22 mouse cellular contexts compared by ENCODE assay signal in the genomic region with DNA sequence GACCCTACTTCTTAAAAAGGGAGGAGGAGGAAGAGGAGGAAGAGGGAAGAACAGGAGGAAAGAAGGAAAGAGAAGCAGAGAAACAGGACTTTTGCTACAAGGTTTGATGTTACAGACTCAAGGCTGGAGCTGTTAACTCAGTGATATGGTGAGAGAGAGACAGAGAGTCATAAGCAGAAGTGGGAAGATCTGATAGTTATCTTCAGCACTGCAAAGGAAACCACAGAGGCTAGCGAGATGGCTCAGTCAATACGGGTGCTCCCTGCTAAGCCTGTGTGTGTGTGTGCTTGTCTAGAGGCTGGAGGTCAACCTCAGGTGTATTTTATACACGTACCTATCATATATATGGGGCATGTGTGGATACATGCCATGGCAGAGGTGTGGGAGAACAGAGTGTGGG. TPM values are rescaled to one million over a fixed set of nuclear protein-coding genes. Genes with fewer than 3 reads are reported as not detected.
DNase-seq lines count a peak whose midpoint lies in the region; ATAC-seq and TF ChIP-seq lines count a peak whose summit lies in the region.
"Had no signal": no experiment of that assay in that cellular context is flagged by ENCODE, and none has a peak within 500 bp of the region (broad histone marks: within the 10 kb centered on the region; RNA-seq: fewer than 3 reads in every experiment).

No protein-coding gene starts in this region.

- H3K27me3 ChIP-seq in liver, embryonic 12.5 days (replicated peaks): no peaks in the 10 kb centered on the region
- H3K27me3 ChIP-seq in liver, embryonic 15.5 days: 0 out of 2 replicates have a peak, but pooled peaks cover 8% of the 10 kb centered on the region
- H3K27me3 ChIP-seq in small intestine, adult 2 months (ENCODE audit: control insufficient read depth, insufficient read depth, low read length): no peaks in the 10 kb centered on the region
- no peaks in the 10 kb centered on the region for H3K27me3 ChIP-seq in forebrain, postnatal 0 days (ENCODE audit: insufficient read depth, low read length)
- H3K27me3 ChIP-seq: embryonic facial prominence, embryonic 13.5 days; heart, embryonic 15.5 days; hindbrain, embryonic 13.5 days had no signal

- H3K9me3 ChIP-seq in liver, embryonic 12.5 days (replicated peaks): no peaks in the 10 kb centered on the region
- H3K9me3 ChIP-seq in liver, embryonic 15.5 days (replicated peaks): no peaks in the 10 kb centered on the region
- H3K9me3 ChIP-seq in forebrain, postnatal 0 days (ENCODE audit: low read length): no peaks in the 10 kb centered on the region
- H3K9me3 ChIP-seq: embryonic facial prominence, embryonic 13.5 days; heart, embryonic 15.5 days; hindbrain, embryonic 13.5 days had no signal

- no peak for TF ChIP-seq POLR2A in small intestine, adult 2 months (IDR thresholded peaks at IDR 0.05; ENCODE audit: low read depth, low read length)

- ATAC-seq in liver, embryonic 12.5 days: no peak
- no peak for ATAC-seq in liver, embryonic 15.5 days (ENCODE audit: insufficient read depth)
- ATAC-seq in forebrain, postnatal 0 days: no peak

- TF ChIP-seq CTCF in small intestine, adult 2 months (IDR thresholded peaks at IDR 0.05; ENCODE audit: extremely low read depth, insufficient read length, insufficient replicate concordance, low read depth, low read length): no peak
- TF ChIP-seq CTCF in forebrain, postnatal 0 days (IDR thresholded peaks at IDR 0.05; ENCODE audit: low read depth): no peak

- WGBS in liver, embryonic 12.5 days (ENCODE audit: insufficient replicate concordance): 13% methylated on average over 3 of the region's 3 CpGs
- 12% methylated on average over 3 of the region's 3 CpGs for WGBS in liver, embryonic 15.5 days (ENCODE audit: insufficient replicate concordance)
- 67% methylated on average over 3 of the region's 3 CpGs for WGBS in small intestine, adult 2 months
- WGBS in forebrain, postnatal 0 days: 82% methylated on average over 3 of the region's 3 CpGs

- H3K9ac ChIP-seq in liver, embryonic 12.5 days: no peak overlapping the region
- H3K9ac ChIP-seq in liver, embryonic 15.5 days: 0 out of 2 replicates have a peak overlapping the region, but pooled peaks have one; percentile 3
- no peak overlapping the region for H3K9ac ChIP-seq in forebrain, postnatal 0 days
- H3K9ac ChIP-seq: embryonic facial prominence, embryonic 13.5 days; heart, embryonic 15.5 days; hindbrain, embryonic 13.5 days had no signal

- DNase-seq in liver (no peak), MEL-GATA-1-ER (ENCODE audit: extremely low read depth, low read depth) (peak; percentile 68)
- no peak for DNase-seq in Muller cell, postnatal 12 days (ENCODE audit: inconsistent ontology term)
- DNase-seq in layer of hippocampus, postnatal 10 days (ENCODE audit: low spot score in 2 of 2): no peak
- DNase-seq in forebrain, postnatal 0 days: no peak
- DNase-seq: adrenal gland, postnatal 25 days; cerebellum, adult 2 months; gastrocnemius, adult 2 months; heart, adult 2 months; kidney, adult 18-20 months; kidney, postnatal 10 days; lung, adult 2 months; lung, postnatal 36 days; midbrain, embryonic 14.5 days had no signal

- H3K36me3 ChIP-seq in liver, embryonic 12.5 days: no peaks in the 10 kb centered on the region
- H3K36me3 ChIP-seq in liver, embryonic 15.5 days (replicated peaks): no peaks in the 10 kb centered on the region
- H3K36me3 ChIP-seq in small intestine, adult 2 months (ENCODE audit: control insufficient read depth, insufficient read depth, low read length): no peaks in the 10 kb centered on the region
- no peaks in the 10 kb centered on the region for H3K36me3 ChIP-seq in forebrain, postnatal 0 days (ENCODE audit: insufficient read depth)
- H3K36me3 ChIP-seq: embryonic facial prominence, embryonic 13.5 days; heart, embryonic 15.5 days; hindbrain, embryonic 13.5 days had no signal

- 0 out of 2 replicates have a peak overlapping the region, but pooled peaks have one; percentile 51 for H3K27ac ChIP-seq in liver, embryonic 12.5 days
- no peak overlapping the region for H3K27ac ChIP-seq in liver, embryonic 15.5 days (replicated peaks)
- peak overlapping the region; percentile 31; the same call in 1 of the 2 replicates for H3K27ac ChIP-seq in small intestine, adult 2 months (ENCODE audit: insufficient read depth, low read depth, low read length)
- no peak overlapping the region for H3K27ac ChIP-seq in forebrain, postnatal 0 days (ENCODE audit: low read depth, low read length)
- H3K27ac ChIP-seq: embryonic facial prominence, embryonic 13.5 days; gastrocnemius, adult 2 months; heart, adult 2 months; heart, embryonic 15.5 days; hindbrain, embryonic 13.5 days; layer of hippocampus, adult 2 months; left cerebral cortex, adult 2 months had no signal

- peaks cover 49% of the 10 kb centered on the region for H3K4me1 ChIP-seq in liver, embryonic 12.5 days
- H3K4me1 ChIP-seq in liver, embryonic 15.5 days (replicated peaks): peaks cover 39% of the 10 kb centered on the region
- H3K4me1 ChIP-seq in small intestine, adult 2 months (ENCODE audit: control insufficient read depth, insufficient read depth, insufficient read length, low read length): peaks cover 7% of the 10 kb centered on the region; the same call in 1 of the 2 replicates
- H3K4me1 ChIP-seq in forebrain, postnatal 0 days (ENCODE audit: insufficient read depth): peaks cover 7% of the 10 kb centered on the region; the same call in 1 of the 2 replicates

- no peak overlapping the region for H3K4me3 ChIP-seq in liver, embryonic 12.5 days
- H3K4me3 ChIP-seq in liver, embryonic 15.5 days (replicated peaks): no peak overlapping the region
- H3K4me3 ChIP-seq in small intestine, adult 2 months (ENCODE audit: low read depth, low read length): no peak overlapping the region
- H3K4me3 ChIP-seq in forebrain, postnatal 0 days (ENCODE audit: low read depth, low read length): no peak overlapping the region
- H3K4me3 ChIP-seq: embryonic facial prominence, embryonic 13.5 days; gastrocnemius, adult 2 months; heart, adult 2 months; heart, embryonic 15.5 days; hindbrain, embryonic 13.5 days; layer of hippocampus, adult 2 months; left cerebral cortex, adult 2 months had no signal

- H3K4me2 ChIP-seq in liver, embryonic 12.5 days: peak overlapping the region; percentile 19
- H3K4me2 ChIP-seq in liver, embryonic 15.5 days: peak overlapping the region; percentile 5; the same call in 1 of the 2 replicates
- no peak overlapping the region for H3K4me2 ChIP-seq in forebrain, postnatal 0 days (ENCODE audit: low read depth)
- H3K4me2 ChIP-seq: embryonic facial prominence, embryonic 13.5 days; heart, embryonic 15.5 days; hindbrain, embryonic 13.5 days had no signal

RNA-seq across cellular contexts. Expression of a gene that starts 10.7 kb away (rescaled TPM):
- polyA plus RNA-seq in liver, embryonic 12.5 days (2016; fragmentation: Nextera tagmentation; extraction: Ambion mirVana): 6.1 and 7.3 TPM in 2 replicates
- polyA plus RNA-seq in liver, embryonic 15.5 days (2015; fragmentation: Nextera tagmentation; extraction: Ambion mirVana): 2.0 and 2.3 TPM in 2 replicates
- polyA plus RNA-seq in small intestine, adult 2 months (2012; rRNA removed): 8.6 and 10.1 TPM in 2 replicates
- 10 to 100 TPM; 23.8 to 26.5 TPM for total RNA-seq in layer of hippocampus, postnatal 10 days (2021)
- total RNA-seq in forebrain, postnatal 0 days (2014; rRNA removed): 13.3 and 15.2 TPM in 2 replicates
- polyA plus RNA-seq in forebrain, postnatal 0 days (2015; fragmentation: Nextera tagmentation; extraction: Ambion mirVana): 7.1 and 11.6 TPM in 2 replicates

RNA-seq across cellular contexts. Expression of a gene that starts 24.2 kb away (rescaled TPM):
- polyA plus RNA-seq in liver, embryonic 12.5 days (2016; fragmentation: Nextera tagmentation; extraction: Ambion mirVana): 13.3 and 14.3 TPM in 2 replicates
- polyA plus RNA-seq in liver, embryonic 15.5 days (2015; fragmentation: Nextera tagmentation; extraction: Ambion mirVana): 5.6 and 6.4 TPM in 2 replicates
- polyA plus RNA-seq in small intestine, adult 2 months (2012; rRNA removed): 4.0 and 8.3 TPM in 2 replicates
- 1 to 10 TPM; 4.2 to 4.3 TPM for total RNA-seq in layer of hippocampus, postnatal 10 days (2021)
- total RNA-seq in forebrain, postnatal 0 days (2014; rRNA removed): 9.1 and 10.2 TPM in 2 replicates
- polyA plus RNA-seq in forebrain, postnatal 0 days (2015; fragmentation: Nextera tagmentation; extraction: Ambion mirVana): 6.4 and 8.0 TPM in 2 replicates

RNA-seq across cellular contexts. Expression of a gene that starts 41.0 kb away (rescaled TPM):
- 76.2 and 81.9 TPM in 2 replicates for polyA plus RNA-seq in liver, embryonic 12.5 days (2016; fragmentation: Nextera tagmentation; extraction: Ambion mirVana)
- 41.1 and 53.2 TPM in 2 replicates for polyA plus RNA-seq in liver, embryonic 15.5 days (2015; fragmentation: Nextera tagmentation; extraction: Ambion mirVana)
- 6.0 and 8.7 TPM in 2 replicates for polyA plus RNA-seq in small intestine, adult 2 months (2012; rRNA removed)
- total RNA-seq in layer of hippocampus, postnatal 10 days (2021): 10 to 100 TPM; 71.0 to 77.1 TPM
- total RNA-seq in forebrain, postnatal 0 days (2014; rRNA removed): 52.2 and 54.5 TPM in 2 replicates
- 138 and 161 TPM in 2 replicates for polyA plus RNA-seq in forebrain, postnatal 0 days (2015; fragmentation: Nextera tagmentation; extraction: Ambion mirVana)

RNA-seq across cellular contexts. Expression of a gene that starts 42.2 kb away (rescaled TPM):
- polyA plus RNA-seq in liver, embryonic 12.5 days (2016; fragmentation: Nextera tagmentation; extraction: Ambion mirVana): 5.1 and 5.6 TPM in 2 replicates
- 3.2 and 5.3 TPM in 2 replicates for polyA plus RNA-seq in liver, embryonic 15.5 days (2015; fragmentation: Nextera tagmentation; extraction: Ambion mirVana)
- 0.18 and 0.25 TPM in 2 replicates for polyA plus RNA-seq in small intestine, adult 2 months (2012; rRNA removed)
- total RNA-seq in layer of hippocampus, postnatal 10 days (2021): 10 to 100 TPM; 25.4 to 25.7 TPM
- 55.0 and 55.9 TPM in 2 replicates for total RNA-seq in forebrain, postnatal 0 days (2014; rRNA removed)
- polyA plus RNA-seq in forebrain, postnatal 0 days (2015; fragmentation: Nextera tagmentation; extraction: Ambion mirVana): 18.8 and 23.4 TPM in 2 replicates

RNA-seq across cellular contexts. Expression of a gene that starts 55.9 kb away (rescaled TPM):
- 4.7 and 5.0 TPM in 2 replicates for polyA plus RNA-seq in liver, embryonic 12.5 days (2016; fragmentation: Nextera tagmentation; extraction: Ambion mirVana)
- polyA plus RNA-seq in liver, embryonic 15.5 days (2015; fragmentation: Nextera tagmentation; extraction: Ambion mirVana): 2.4 and 2.8 TPM in 2 replicates
- 6.5 and 7.8 TPM in 2 replicates for polyA plus RNA-seq in small intestine, adult 2 months (2012; rRNA removed)
- total RNA-seq in layer of hippocampus, postnatal 10 days (2021): 1 to 10 TPM; 5.1 to 5.7 TPM
- total RNA-seq in forebrain, postnatal 0 days (2014; rRNA removed): 5.5 and 6.5 TPM in 2 replicates
- 3.0 and 3.6 TPM in 2 replicates for polyA plus RNA-seq in forebrain, postnatal 0 days (2015; fragmentation: Nextera tagmentation; extraction: Ambion mirVana)

Comparison
In these comparisons a context has a peak if more than half of its experiments do, and no peak if none do; other contexts are left out.
1. H3K27ac ChIP-seq: peak in liver, embryonic 12.5 days (single experiment) and small intestine, adult 2 months (single experiment); none in liver, embryonic 15.5 days (single experiment) and forebrain, postnatal 0 days (single experiment).